Mouse (Mus musculus): Measurements from ENCODE around the gene Olfr329-ps.
"Not testable (repeated sequence)": the region's sequence is repeated elsewhere in the genome, so short reads cannot be mapped to it uniquely, and the experiment has no call there.

Gene Olfr329-ps

GRCm38 (mm10) chr11:58546322-58546721, at the start of gene Olfr329-ps:
Gene Olfr329-ps, minus strand, starts transcription at chr11:58546422.
- DNase-seq (ENCODE audit: low spot score) = no peak

GRCm38 (mm10) chr11:58594814-58595213, 48.6 kb upstream of the Olfr329-ps start, which contains the start of gene Olfr324:
Gene Olfr324, plus strand, starts transcription at chr11:58595114.
- no peak for DNase-seq (ENCODE audit: low spot score)

GRCm38 (mm10) chr11:58588620-58589250, 42.5 kb upstream of the Olfr329-ps start:
- DNase-seq (ENCODE audit: low spot score) = no peak

- DNase-seq (ENCODE audit: low spot score) = peak; percentile 7
Observed at GRCm38 (mm10) chr11:58587898-58588348, 41.7 kb upstream of the Olfr329-ps start.

- DNase-seq (ENCODE audit: low spot score) = no peak
Observed at GRCm38 (mm10) chr11:58578636-58579035, 32.4 kb upstream of the Olfr329-ps start.

GRCm38 (mm10) chr11:58577430-58577829, 31.2 kb upstream of the Olfr329-ps start, which contains the start of gene Olfr325:
Gene Olfr325, plus strand, starts transcription at chr11:58577730.
- no peak for DNase-seq (ENCODE audit: low spot score)

- DNase-seq (ENCODE audit: low spot score) = no peak
Observed at GRCm38 (mm10) chr11:58570405-58570804, 24.2 kb upstream of the Olfr329-ps start, which contains the start of gene Olfr224. Gene Olfr224, minus strand, starts transcription at chr11:58570553.

GRCm38 (mm10) chr11:58555536-58555935, 9.3 kb upstream of the Olfr329-ps start, which contains the start of gene Olfr328:
Gene Olfr328, minus strand, starts transcription at chr11:58555636.
- DNase-seq (ENCODE audit: low spot score) = no peak

GRCm38 (mm10) chr11:58534736-58535135, 11.5 kb downstream of the Olfr329-ps start, which contains the start of gene Olfr330:
Gene Olfr330, minus strand, starts transcription at chr11:58534836.
- not testable (repeated sequence) for DNase-seq (ENCODE audit: low spot score)

- peak; percentile 15 for DNase-seq (ENCODE audit: low spot score)
Observed at GRCm38 (mm10) chr11:58519756-58520155, 26.5 kb downstream of the Olfr329-ps start.

- peak; percentile 67 for DNase-seq (ENCODE audit: low spot score)
Observed at GRCm38 (mm10) chr11:58518916-58519315, 27.3 kb downstream of the Olfr329-ps start.

GRCm38 (mm10) chr11:58509058-58509457, 37.2 kb downstream of the Olfr329-ps start:
- not testable (repeated sequence) for DNase-seq (ENCODE audit: low spot score)

- not testable (repeated sequence) for DNase-seq (ENCODE audit: low spot score)
Observed at GRCm38 (mm10) chr11:58502472-58502871, 43.8 kb downstream of the Olfr329-ps start, which contains the start of gene Olfr331. Gene Olfr331, minus strand, starts transcription at chr11:58502572.

- DNase-seq (ENCODE audit: low spot score) = no peak
Observed at GRCm38 (mm10) chr11:58499290-58499689, 46.9 kb downstream of the Olfr329-ps start.

GRCm38 (mm10) chr11:58498761-58499160, 47.5 kb downstream of the Olfr329-ps start:
- no peak for DNase-seq (ENCODE audit: low spot score)

GRCm38 (mm10) chr11:58492455-58492854, 53.8 kb downstream of the Olfr329-ps start, which contains the start of gene Olfr332:
Gene Olfr332, minus strand, starts transcription at chr11:58492555.
- no peak for DNase-seq (ENCODE audit: low spot score)

Data from ovary, postnatal 10 days (tissue).